Comparison of ENCODE assay signal across 27 mouse cellular contexts in the genomic region with DNA sequence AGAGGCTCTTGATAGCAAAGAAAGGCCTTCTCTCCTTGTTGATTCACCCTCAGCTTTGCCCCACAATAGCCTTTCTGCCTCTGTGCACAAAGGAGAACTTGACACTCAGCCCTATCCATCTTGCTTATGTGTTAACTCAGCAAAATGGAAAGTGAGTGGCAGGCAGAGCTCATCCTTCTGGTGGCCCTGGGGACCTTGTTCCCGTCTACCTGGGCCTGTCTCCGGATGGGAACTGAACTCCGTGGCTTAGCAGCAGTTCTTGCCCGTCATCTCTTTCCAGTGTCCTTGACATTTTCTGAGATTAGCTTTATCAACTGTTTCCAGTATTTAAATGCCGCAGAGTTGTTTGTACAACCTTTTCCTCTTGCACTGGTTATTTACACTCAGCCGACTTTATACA.
"Had no signal": no experiment of that assay in that cellular context is flagged by ENCODE, and none has a peak within 500 bp of the region (broad histone marks: within the 10 kb centered on the region; RNA-seq: fewer than 3 reads in every experiment).

No protein-coding gene starts in this region.

- H3K4me3 ChIP-seq: limb, embryonic 10.5 days; limb, embryonic 12.5 days; limb, embryonic 13.5 days; limb, embryonic 15.5 days; liver, embryonic 12.5 days; liver, embryonic 13.5 days; liver, embryonic 15.5 days; lung, embryonic 15.5 days; megakaryocyte, embryonic 14.5 days; midbrain, embryonic 10.5 days; midbrain, embryonic 12.5 days; midbrain, embryonic 13.5 days; midbrain, embryonic 15.5 days; myocyte; neural tube, embryonic 12.5 days had no signal

- H3K27me3 ChIP-seq: limb, embryonic 12.5 days; limb, embryonic 13.5 days; limb, embryonic 15.5 days; liver, embryonic 12.5 days; liver, embryonic 13.5 days; liver, embryonic 15.5 days; lung, embryonic 15.5 days; megakaryocyte, embryonic 14.5 days; midbrain, embryonic 12.5 days; midbrain, embryonic 13.5 days; midbrain, embryonic 15.5 days; neural tube, embryonic 12.5 days had no signal

- H3K36me3 ChIP-seq: limb, embryonic 10.5 days; limb, embryonic 12.5 days; limb, embryonic 13.5 days; limb, embryonic 15.5 days; liver, embryonic 12.5 days; liver, embryonic 13.5 days; liver, embryonic 15.5 days; lung, embryonic 15.5 days; midbrain, embryonic 12.5 days; midbrain, embryonic 13.5 days; midbrain, embryonic 15.5 days; neural tube, embryonic 12.5 days had no signal

- H3K4me1 ChIP-seq: limb, embryonic 12.5 days; limb, embryonic 13.5 days; limb, embryonic 15.5 days; liver, embryonic 12.5 days; liver, embryonic 15.5 days; megakaryocyte, embryonic 14.5 days; midbrain, embryonic 15.5 days had no signal

- H3K27ac ChIP-seq: limb, embryonic 10.5 days; limb, embryonic 12.5 days; limb, embryonic 13.5 days; limb, embryonic 15.5 days; liver, embryonic 12.5 days; liver, embryonic 13.5 days; liver, embryonic 14.5 days; liver, embryonic 15.5 days; lung, embryonic 15.5 days; macrophage; midbrain, embryonic 10.5 days; midbrain, embryonic 12.5 days; midbrain, embryonic 13.5 days; midbrain, embryonic 15.5 days; neural tube, embryonic 12.5 days had no signal

- H3K9me3 ChIP-seq: limb, embryonic 10.5 days; limb, embryonic 12.5 days; limb, embryonic 13.5 days; limb, embryonic 15.5 days; liver, embryonic 12.5 days; liver, embryonic 13.5 days; liver, embryonic 15.5 days; lung, embryonic 15.5 days; megakaryocyte, embryonic 14.5 days; midbrain, embryonic 10.5 days; midbrain, embryonic 12.5 days; midbrain, embryonic 13.5 days; midbrain, embryonic 15.5 days; neural tube, embryonic 12.5 days had no signal

- DNase-seq: left cerebral cortex, postnatal 4 days; liver; liver, embryonic 13.5 days; liver, postnatal 0 days; lung, adult 18-20 months; lung, adult 2 months; lung, embryonic 14.5 days; lung, postnatal 10 days; lung, postnatal 14 days; lung, postnatal 36 days; midbrain, embryonic 14.5 days had no signal
